Mouse (Mus musculus) 416B (cell line): Measurements from ENCODE around the gene Sstr2.

Experiments used
- DNase-seq: peaks from one replicate; pipeline ENCODE4 v3.0.0; 2011; ENCODE audit warnings: low read depth

The Sstr2 gene

DNA sequence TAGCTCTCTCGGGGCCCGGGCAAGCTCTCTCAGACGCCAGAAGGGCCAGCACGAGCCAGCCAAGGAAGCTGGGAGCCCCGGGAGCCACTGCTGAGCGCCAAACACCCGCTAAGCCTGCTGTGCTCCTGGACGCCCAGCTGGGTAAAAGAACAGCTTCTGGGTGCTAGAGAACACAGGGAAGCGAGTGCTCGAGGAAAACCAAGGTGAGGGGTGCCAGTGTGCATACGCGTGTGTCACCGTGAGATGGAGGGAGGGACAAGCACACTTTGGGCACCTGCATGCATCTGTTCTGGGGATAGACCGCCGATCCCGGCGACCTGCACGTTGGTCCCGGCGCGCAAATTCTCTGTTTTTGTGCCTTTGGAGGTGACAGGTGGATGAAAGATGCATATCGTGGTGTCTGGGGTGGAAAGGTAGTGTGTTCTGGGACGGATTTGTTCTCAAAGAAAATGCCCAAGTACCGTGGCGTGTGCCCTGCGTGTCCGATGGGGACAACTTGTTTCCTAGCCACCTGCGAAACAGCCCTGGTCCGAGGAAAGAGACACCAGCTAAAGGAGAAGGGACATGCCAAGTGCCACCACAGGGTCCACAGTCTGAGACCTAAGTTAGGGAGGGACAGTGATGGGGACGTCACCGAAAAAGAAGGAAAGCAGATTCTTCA lies 408 bp downstream of the Sstr2 start:
- DNase-seq: no peak

DNA sequence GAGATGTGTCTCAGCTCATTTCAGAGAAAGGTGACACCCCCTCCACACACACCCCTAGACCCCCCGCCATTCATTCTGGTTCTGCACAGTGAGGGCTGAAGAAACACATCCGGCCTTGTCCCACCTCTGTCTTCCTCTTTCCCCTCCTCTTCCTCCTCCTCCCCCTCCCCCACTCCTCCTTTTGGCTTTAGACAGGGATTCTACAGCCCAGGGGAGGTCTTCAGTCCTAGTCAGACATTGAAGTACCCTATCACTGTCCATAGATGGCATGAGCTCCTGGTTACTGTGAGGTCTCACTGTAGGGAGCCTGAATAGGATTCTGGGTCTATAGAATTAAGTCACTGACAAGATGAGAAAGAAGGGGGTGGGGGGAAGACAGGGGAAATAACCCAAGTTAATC lies 1.9 kb downstream of the Sstr2 start:
- no peak for DNase-seq

DNA sequence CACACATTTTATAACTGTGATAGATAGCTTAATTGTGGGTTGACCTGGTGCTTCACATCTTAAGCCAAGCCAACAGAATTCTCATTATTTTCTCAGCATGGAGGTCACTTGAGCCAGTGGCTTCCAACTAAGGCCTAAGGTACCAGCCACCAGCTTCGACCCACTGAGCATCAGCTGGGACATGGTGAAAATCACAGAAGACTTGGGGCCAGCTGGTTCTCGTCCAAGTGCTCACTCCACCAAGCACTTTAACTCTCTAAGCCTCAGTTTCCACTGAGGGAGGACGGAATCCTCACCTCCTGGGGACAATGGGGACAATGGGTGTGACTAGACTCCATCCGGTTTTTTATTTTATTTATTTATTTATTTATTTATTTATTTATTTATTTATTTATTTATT lies 2.9 kb downstream of the Sstr2 start:
- DNase-seq: no peak

DNA sequence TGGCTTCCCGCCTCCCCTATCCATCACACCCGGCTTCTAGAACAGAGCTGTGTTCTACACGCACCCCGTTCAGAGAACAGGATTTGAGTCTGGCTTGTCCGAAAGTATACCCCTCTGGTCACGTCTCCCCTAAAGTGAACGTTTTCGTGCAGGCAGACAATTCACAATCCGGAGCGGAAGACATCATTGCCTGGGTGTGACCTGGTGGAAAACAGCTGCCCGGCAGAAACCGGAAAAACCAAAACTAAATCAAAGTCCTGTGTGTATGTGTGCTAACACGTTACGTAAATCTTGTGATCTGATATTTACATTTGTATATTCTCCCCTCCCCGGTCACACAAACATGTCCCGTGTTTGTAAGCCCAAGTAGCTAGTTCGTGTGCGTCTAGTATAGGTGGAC lies 6.3 kb downstream of the Sstr2 start:
- no peak for DNase-seq

DNA sequence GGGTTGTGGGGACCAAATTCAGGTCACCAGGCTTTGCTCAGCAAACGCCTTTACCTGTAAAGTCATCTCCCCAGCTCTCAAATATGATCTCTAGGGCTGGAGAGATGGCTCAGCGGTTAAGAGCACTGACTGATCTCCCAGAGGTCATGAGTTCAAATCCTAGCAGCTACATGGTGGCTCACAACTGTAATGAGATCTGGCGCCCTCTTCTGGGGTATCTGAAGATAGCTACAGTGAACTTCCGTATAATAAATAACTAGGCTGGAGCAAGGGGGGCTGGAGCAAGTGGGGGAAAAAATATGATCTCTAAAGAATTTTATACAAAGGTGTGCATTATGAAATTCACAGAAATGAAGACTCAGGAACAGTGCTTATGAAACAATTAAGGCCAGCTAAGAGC lies 8.6 kb downstream of the Sstr2 start:
- peak; percentile 51 for DNase-seq

DNA sequence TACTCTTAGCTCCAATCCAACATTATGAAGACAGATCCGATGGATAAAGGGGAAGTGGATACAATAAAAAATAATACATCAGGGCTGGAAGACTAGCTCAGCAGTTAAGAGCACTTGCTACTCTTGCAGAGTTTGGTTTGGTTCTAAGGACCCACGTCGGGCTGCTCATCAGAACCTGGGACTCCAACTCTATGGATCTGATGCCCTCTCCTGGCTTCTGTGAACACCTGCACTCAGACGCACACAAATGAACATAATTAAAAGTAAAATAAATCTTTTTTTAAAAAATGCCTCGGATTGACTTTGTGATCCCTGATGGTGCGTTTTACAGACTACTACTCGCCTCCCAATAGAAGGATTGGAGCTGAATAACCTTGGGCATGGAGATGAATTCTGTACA lies 11.5 kb downstream of the Sstr2 start:
- DNase-seq: peak; percentile 41

DNA sequence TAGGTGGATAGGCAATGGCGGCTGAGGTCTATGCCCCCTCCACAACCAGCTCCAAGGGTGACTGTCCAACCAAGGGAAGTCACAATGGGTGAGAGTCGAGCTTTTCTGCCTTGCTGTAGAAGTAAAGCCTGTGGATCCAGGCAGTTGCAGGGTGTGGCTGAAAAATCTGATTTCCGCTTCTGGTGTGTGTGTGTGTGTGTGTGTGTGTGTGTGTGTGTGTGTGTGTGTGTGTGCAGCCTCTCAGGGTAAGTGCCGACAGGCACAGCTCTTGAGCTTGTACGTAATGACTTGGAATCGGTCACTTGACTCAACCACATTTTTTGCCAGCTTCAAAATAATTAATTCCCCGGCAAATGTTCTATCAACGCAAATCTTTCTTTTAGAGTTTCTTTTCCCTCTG lies 12.2 kb downstream of the Sstr2 start:
- no peak for DNase-seq

DNA sequence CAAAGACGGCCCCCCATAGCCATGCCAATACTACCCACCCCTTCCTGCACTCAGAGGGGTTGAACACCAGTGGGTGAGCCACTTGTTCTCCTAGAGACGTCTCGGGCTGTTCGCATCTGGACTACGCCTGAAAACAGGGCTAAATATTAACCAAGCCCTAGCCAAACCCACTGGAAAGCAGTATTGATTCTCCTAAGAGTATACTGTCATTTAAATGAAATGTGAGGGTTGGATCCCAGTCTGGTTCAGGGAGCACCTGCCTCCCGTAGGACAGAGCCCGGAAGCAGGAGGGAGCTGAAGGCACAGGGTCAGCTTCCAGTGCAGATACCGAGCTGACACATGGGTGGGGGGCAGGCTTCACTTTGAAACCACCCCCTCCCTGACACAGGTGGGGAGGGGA lies 12.7 kb downstream of the Sstr2 start:
- DNase-seq: no peak

DNA sequence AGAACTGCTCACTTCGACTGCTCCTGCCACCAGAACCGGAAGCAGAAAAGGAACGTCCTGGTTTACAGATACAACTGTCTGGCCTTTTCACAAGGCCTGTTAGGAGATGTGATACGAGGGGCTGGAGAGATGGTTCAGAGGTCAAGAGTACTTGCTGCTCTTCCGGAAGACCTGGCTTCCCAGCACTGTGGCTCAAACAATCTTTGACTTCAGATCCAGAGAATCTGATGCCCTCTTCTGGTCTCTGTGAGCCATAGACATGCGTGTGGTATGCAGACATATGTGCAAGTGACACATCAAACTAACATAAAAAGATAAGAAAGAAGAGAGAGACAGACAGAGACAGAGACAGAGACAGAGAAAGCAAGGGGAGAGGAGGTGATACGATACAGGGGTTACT lies 13.2 kb downstream of the Sstr2 start:
- DNase-seq: no peak

DNA sequence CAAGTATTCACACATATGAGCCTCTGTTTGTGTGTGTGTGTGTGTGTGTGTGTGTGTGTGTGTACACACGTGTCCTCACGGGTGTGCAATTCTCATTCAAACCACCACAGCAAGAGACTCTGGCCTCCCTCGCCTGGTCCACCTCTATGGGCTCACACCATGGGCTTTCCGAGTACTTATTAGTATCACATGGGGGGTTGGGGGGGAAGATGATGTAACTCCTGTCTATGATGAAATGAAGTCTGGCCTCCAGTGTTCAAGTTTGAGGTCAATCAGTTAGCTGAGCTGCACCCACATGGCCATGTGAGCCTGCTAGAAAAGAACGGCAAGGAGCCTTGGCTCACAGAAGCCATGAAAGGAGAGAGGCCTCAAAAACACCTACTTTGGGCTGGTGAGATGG lies 14.3 kb downstream of the Sstr2 start:
- DNase-seq: peak; percentile 30

DNA sequence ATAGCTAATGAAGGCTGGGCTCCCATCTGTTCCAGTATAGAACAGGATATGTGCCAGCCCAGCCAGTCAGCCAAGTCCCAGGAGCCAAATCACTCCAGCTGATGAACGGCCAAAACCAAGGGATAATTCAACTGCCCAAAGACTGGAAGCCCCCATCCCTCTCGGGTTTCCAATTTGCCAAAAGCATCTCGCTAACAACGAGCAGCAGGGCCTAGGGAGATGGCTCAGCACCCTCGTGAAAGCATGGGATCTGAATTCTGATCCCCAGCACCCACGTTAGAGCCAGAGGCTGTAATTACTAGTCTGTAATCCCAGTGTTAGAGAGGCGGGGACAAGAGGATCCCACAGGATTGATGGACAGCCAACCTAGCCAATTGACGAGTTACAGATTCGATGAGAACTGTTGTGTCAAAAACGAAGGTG lies 15.6 kb downstream of the Sstr2 start:
- no peak for DNase-seq

DNA sequence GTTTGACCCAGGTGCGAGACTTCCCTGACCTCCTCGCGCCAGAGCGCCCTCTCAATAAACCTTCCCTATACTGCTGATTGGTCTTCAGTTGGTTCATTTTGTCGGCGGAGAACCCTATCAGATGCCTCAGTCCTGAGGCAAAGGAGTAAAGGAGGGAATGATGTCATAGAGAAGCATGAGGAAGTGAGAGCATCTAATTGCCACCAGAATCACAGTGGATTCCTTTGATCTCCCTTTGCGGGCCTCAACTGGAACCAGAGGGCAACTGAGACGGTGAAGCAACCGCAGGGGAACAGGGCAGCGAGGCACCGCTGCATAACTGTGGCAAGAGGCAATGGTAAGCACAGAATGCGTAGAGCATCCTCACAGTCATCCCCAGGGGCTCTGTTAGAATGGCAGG lies 19.5 kb downstream of the Sstr2 start:
- no peak for DNase-seq

DNA sequence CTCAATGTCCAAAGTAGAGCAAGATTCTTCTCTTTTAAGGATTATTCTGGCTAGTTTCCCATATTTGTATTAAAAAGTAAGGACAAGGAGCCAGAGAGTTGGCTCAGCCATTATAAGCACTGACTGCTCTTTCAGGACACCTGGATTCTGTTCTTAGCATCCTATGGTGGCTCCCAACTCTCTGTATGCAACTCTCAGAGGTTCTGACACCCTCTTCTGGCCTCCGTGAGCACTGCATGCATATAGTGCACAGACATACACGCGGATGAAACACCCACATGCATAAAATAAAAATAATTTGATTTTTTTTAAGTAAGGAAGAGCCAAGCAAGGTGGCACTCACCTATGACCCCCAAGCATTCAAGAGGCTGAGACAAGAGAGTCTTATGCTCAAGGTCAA lies 26.0 kb downstream of the Sstr2 start:
- DNase-seq: no peak

DNA sequence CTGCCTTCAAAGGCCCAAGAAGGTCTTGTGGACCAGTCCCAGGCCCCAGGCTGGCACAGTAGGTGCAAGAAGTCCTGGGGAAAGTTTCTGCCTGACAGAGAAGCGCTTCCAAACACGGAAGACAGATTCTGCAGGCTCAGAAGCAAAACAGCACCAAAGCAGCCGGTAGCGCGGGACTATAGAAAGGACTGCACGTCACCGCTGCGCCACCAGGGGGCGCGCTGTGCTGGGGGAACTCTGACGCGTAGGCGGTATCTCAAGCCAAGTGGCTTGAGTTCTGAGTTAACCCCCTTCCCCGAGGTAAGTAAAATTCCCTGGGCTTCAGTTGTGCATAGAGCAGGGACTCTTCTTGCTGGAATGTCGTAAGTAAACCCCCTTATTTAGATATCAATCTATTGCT lies 29.0 kb downstream of the Sstr2 start:
- peak; percentile 79 for DNase-seq

DNA sequence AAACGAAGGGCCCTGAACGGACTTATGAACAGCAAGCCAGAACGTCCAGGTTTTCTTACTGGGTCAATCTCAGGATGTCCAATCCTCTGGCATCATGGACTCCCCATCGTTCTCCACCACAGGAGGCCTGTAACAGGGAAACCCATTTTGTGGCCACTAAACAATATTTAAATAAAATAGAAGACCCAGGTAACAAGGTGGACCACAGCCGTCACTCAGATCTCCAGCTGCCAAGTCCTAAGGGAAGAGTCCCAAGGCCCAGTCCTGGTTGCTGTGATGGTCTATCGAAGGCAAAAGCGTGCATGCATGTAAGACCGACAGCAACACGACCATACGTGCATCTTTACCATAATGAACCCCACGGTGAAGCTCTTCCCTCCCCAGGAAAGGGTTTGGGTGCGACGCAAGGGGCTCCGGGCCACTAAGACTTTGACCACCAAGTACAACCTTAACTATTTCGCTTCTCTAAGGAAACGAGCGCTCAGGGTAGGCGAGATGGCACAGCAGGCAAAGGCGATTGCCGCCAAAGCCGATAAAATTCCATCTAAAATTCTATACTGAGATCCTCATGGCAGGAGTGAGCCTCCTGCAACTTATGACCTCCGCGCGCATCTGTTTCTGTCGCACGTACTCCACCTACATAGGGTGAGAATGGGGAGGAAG lies 29.7 kb downstream of the Sstr2 start, which contains the start of gene Cog1:
Gene Cog1 (plus strand): TSS at position 480 of the 663 bp plus-strand sequence.
- no peak for DNase-seq

DNA sequence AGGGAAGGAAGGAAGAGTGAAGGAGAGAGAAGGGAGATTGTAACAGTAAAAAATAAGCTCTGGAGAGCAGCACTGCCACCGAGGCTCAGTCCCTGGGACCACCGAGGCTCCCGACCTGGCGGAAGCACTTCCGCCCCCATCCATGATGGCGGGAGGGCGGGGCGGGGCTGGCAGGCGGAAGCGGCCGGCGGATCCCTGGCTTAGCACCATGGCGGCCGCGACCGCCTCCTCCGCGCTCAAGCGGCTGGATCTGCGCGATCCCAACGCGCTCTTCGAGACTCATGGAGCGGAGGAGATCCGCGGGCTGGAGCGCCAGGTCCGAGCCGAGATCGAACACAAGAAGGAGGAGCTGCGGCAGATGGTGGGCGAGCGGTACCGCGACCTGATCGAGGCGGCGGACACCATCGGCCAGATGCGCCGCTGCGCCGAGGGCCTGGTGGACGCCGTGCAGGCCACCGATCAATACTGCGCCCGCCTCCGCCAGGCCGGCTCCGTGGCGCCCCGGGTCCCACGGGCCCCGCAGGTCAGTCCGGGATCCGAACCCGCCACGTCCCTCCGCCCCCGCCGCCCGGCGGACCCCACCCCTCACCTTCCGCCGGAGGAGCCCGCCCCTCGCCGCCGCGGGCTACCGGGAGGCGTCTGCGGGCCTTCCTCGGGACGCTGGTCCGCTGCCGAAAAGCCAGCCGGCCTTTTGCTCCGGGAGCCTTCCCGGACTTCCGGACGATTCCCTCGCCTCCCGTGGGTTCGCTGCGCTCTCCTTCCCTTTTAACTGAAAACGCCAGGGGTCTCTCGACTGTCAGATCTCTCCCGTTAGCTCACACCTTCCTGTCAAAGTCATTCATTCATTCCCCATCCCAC lies 30.4 kb downstream of the Sstr2 start, which contains the start of gene Slc39a11:
Gene Slc39a11 (minus strand): TSS at position 727 of the 858 bp plus-strand sequence.
- DNase-seq: peak; percentile 69

DNA sequence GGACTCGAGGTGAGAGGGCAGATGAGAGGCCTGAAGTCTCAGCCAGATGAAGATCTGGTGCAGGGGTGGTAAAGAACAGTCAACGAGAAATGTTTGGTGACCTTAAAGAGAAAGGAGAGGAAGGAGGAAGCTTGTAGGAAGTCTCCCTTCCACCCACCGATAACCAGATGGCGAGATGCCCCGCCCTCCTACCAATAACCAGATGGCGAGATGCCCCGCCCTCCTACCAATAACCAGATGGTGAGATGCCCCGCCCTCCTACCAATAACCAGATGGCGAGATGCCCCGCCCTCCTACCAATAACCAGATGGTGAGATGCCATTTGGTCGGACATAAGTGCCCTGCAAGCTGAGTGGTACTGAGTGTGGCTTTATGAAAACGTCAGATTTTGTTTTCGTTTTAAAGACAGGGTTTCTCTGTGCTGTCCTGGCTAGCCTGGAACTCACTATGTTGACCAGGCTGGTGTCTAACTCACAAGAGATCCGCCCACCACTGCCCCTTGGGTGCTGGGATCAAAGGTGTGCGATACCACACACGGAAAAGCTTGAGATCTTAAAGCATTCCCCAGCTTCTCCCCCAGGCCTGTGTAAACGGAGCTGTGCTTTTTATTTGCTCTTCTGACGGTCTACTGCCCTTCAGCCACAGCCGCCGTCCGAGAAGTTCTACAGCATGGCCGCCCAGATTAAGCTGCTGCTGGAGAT lies 32.2 kb downstream of the Sstr2 start:
- DNase-seq: no peak

DNA sequence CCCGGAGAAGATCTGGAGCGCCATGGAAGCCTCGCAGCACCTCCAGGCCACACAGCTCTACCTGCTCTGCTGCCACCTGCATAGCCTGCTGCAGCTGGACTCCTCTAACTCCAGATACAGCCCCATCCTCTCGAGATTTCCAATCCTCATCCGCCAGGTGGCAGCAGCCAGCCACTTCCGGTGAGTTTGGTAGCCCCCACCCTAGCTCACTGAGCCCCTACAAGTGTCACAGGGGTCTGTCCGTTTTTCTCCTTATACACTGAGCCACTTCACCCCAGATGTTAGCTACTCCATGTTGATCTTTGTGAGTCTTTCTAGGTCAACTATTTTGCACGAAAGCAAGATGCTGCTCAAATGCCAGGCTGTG lies 32.7 kb downstream of the Sstr2 start:
- no peak for DNase-seq

DNA sequence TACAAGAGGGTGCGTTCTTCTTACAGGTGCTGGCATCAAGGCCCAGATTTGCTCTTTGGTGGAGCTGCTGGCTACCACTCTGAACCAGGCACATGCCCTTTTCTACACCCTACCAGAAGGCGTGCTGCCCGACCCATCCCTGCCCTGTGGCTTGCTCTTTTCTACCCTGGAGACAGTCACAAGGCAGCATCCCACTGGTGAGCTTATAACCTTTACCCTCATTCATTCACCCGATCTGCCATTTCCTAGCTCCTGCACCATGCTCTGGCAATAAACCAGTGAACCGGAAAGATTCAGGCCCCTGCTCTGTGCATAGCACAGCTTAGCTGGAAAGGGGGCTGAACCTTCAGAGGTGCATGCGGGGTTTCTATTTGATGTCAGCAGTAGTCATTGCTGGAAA lies 33.4 kb downstream of the Sstr2 start:
- no peak for DNase-seq

DNA sequence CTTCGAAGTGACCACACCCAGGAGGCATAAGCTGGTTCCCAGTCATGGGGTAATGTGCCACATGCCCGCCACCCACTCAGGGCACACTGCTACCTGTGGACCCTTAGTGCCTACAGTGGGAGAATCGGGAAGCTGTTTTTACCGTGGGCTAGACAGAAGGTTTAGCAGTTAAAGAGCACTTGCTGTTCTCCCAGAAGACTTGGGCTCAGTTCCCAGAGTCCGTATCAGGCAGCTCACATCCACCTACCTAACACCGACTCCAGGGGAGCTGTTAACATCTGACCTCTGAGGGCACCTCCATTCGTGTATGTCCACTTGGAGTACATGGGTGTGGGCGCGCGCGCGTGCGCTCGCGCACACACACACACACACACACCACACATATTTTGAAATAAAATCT lies 35.0 kb downstream of the Sstr2 start:
- DNase-seq: no peak

DNA sequence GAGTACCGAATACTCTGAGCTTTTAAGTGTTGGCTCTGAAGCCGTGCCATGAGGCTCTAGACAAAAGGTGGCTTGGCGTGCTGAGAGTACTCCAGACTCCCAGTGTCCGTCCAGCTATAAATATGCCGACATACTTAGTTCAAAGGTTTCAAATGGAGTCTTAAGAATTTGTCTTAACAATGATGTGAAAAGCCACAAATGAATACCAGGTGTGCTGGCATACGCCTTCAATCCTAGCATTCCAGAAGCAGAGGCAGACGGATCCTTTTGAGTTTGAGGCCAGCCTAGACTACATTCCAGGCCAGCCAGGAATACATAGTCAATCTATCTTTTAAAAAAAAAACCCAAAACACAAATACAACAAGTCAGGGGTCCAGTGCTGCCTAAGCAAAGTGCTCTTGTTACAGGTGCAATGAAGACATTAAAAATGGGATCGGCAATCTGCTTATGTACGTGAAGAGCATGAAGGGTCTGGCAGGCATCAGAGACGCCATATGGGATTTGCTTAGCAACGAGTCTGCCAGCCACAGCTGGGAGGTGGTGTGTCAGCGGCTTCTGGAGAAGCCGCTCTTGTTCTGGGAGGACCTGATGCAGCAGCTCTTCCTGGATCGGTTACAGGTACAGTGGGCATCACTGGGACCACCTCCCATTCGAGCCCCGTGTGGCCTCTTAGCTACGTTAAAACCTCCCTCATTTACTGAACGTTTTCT lies 35.6 kb downstream of the Sstr2 start:
- no peak for DNase-seq

DNA sequence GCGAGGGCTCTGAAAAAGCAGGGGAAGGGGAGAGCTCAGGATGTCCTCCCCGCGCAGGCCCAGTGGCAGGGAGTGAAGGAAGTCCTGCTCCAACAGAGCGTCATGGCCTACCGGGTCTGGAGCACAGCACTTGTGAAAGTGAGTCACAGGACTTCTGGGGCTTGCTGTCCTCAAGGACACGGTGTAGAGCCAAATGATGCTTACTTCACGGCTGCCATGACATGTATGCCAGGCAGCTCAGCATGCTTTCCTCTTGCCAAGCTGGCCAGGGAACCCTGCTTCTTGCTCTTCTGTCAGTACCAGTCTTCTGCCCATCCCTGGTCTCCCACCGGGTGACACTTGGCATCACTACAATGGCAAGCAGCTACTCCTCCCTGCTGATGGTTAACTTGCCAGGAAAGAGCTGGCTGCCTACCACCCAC lies 37.4 kb downstream of the Sstr2 start:
- no peak for DNase-seq
